Mouse (Mus musculus) activated CD4-positive, CD25-positive, alpha-beta regulatory T cell, adult 4 months (primary cell): ENCODE results near the gene Ncapd2. TPM values are rescaled to one million over a fixed set of nuclear protein-coding genes. Genes with fewer than 3 reads are reported as not detected.
A peak's percentile ranks its signal among the peaks of the same experiment; 100 is the strongest.

Source experiments
- ATAC-seq: one replicate; pipeline ENCODE4 v1.8.0; 2017
- polyA plus RNA-seq, 2 experiments: library from polyadenylated mRNA; unstranded; fragments of 100-300 nt; shearing (Covaris generic); gene quantifications; one replicate each; pipeline ENCODE4 v1.2.1; 2017

The Ncapd2 gene
- polyA plus RNA-seq, 2 experiments from 2014 or later: 33.1 to 61.3 TPM

DNA sequence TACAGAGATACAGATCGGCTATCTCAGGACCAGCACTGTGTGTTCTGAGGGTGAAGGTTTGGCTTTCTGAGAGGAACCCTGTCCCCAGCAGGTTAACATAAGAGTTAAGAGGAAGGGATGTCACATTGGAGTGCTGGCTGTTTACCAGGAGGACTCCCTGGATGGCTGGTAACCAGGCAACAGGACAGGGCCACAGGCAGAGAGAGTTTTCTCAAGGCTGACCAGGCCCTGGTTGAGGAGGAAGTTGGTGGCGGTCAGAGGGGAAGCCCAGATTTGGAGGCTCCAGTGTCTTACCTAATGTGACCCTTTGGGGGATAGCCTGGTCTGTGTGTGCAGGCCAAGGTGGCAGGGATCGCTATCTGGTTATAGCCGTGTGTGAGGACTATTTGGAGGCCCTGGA, 44.7 kb downstream of the Ncapd2 start:
- ATAC-seq: no peak

DNA sequence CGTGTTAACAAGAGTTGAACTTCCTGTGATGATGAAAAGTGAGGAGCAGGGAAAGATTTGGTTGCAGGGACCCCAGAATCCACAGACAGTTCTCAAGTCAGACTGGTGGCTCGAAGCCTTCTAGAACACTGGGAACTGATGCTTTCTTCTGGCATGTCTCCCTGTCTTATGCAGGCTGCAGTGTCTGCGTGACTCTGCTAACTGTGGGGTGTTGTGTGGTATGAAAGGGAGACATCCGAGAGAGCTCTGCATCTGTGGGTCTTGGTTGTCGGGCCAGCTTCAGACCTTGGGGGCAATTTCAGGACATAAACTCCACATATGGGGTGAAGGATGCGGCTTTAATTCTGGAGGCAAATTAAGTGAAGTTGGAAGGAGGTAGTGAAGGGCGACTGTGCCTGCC, 45.4 kb downstream of the Ncapd2 start:
- ATAC-seq: no peak

DNA sequence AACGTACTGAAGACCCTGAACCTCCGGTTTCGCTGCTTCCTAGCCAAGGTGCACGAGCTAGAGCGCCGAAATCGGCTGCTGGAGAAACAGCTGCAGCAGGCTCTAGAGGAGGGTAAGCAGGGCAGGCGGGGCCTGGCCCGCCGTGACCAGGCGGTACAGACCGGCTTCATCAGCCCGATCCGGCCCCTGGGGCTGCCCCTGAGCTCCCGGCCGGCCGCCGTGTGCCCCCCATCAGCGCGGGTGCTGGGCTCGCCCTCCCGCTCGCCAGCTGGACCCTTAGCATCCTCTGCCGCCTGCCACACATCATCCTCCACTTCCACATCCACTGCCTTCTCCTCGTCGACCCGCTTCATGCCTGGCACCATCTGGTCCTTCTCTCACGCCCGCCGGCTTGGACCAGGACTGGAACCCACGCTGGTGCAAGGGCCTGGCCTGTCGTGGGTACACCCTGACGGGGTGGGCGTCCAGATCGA, 46.0 kb downstream of the Ncapd2 start:
- ATAC-seq: no peak

DNA sequence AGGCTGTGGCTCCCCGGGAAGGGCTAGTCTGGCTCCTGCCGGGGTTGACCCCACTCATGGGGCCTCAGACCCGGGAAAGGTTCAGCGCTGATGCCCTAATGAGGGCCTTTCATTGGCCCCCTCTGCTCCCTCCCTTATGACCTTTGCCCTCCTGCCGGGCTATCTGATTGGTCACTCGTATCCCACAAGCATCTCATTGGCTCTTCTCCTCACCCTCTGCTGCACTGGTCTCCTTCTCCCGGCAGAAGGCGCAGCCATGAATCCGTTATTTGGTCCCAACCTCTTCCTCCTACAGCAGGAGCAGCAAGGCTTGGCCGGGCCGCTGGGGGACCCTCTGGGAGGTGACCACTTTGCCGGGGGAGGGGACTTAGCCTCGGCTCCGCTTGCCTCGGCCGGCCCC, 46.5 kb downstream of the Ncapd2 start, which contains the start of gene Iffo1:
TSS of gene Iffo1 (plus strand) at position 241 of the 400 bp plus-strand sequence.
- peak; percentile 100 for ATAC-seq

DNA sequence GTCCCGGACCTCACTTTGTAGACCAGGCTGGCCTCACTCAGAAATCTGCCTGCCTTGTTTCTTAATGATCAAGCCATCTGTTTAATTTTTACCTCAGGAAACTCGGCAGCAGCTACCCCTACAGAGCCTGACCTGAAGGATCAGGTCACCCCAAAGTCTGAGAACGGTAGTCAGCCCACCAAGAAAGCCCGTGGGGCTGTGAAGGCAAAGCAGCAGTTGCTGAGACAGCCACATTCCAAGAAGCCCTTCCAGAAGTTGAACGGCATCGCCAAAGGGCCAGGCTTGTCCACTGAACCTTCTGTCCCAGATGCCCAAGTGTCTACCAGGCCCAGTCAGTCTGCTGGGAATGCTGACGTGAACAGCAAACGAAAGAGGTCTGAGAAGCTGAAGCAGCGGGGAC, 47.6 kb downstream of the Ncapd2 start:
- ATAC-seq: no peak

DNA sequence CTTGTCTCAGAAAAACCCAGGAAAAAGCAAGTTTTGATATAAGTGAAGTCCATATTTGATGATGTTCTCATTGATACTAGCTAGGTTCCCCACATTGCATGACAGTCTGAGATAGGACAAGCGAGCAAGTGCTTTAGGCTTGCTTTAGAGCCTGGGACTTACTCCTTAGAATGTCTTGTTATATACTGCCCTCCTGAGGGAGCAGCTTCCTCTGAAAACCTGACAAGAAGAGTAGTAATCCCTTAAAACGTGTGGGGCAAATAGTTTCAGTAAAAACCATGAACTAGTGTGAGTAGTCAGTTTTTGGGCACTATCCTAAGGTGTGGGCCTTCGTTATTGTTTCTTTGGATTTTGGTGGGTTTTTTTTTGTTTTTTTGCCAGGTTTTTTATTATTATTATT, 48.4 kb downstream of the Ncapd2 start:
- ATAC-seq: no peak

DNA sequence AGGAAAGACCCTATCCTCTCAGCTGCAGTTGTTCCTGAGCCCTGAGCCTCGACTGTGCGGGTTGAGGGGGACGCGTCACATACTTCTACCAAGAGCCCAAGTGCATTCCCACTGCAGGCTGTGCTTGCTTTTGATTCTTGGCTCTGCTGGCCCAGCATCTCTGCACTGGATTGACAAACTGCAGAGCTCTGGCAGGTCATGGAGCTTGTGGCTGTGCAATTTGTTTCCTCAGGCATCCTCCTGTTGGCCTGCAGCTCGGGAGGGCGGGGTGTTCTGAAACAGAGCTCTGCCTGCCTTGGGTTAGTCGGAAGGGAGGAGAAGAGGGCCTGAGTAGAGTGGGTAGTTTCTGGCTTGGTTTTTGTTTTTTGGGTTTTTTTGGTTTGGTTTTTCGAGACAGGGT, 49.1 kb downstream of the Ncapd2 start:
- ATAC-seq: no peak

DNA sequence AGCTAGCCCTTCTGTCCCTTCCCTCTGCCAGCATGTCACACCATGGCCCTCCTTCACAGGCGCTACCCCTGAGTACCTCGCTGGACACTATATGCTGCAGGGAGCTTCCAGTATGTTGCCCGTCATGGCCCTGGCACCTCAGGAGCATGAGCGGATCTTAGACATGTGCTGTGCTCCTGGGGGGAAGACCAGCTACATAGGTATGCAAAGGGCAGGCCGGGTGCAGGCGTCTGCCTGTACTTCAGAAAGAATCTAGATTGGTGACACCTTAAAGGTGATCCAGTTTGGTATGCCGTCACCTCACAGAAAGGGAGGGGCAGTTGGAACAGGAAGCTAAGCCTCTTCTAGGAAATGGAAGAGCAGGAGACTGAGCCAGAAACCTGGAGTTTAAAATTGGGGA, 51.8 kb downstream of the Ncapd2 start:
- ATAC-seq: no peak

DNA sequence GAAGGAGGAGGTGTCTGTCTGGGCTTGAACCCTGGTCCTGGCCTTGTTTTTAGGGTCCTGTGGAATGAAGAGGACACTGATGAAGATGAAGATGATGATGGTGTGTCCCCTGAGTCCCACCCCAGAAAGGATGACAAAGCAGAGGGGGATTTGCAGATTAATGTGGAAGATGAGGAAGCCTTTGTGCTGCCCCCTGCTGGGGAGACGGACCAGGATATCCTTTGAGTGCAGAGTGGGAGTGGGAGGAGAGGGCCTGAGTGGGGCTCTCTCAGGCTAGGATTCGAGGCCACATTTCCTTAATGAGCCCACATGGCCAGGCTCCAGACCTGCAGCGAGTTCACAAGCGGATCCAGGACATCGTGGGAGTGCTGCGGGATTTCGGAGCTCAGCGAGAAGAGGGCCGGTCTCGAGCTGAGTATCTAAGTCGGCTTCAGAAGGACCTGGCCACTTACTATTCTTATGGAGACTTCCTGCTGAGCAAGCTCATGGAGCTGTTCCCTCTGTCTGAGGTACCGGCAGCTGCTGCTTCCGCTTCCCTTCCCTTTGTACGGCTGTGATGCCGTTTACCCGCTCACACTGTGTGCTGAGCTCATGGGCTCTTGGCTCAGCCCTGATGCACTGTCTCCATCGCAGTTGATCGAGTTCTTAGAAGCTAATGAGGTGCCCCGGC, 54.4 kb downstream of the Ncapd2 start:
- no peak for ATAC-seq

DNA sequence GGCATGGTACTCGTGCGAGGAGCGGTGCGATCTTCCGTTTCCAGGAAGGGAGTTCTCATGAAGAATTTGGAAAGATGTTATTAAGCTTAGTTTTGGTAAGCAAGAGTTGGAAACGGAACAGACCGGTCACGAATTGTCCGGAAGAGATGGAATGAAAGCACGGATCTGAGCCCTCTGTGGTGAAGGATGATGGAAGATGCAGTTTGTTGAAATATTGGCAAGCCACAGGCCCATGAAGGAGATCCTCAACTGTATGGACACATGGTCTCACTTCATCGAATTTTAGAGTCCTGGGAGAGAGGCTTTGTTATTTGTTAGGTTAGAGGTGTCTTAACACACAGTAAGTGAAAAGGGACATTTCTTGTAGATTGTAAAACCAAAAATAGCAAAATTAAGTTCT, 59.0 kb downstream of the Ncapd2 start:
- no peak for ATAC-seq

DNA sequence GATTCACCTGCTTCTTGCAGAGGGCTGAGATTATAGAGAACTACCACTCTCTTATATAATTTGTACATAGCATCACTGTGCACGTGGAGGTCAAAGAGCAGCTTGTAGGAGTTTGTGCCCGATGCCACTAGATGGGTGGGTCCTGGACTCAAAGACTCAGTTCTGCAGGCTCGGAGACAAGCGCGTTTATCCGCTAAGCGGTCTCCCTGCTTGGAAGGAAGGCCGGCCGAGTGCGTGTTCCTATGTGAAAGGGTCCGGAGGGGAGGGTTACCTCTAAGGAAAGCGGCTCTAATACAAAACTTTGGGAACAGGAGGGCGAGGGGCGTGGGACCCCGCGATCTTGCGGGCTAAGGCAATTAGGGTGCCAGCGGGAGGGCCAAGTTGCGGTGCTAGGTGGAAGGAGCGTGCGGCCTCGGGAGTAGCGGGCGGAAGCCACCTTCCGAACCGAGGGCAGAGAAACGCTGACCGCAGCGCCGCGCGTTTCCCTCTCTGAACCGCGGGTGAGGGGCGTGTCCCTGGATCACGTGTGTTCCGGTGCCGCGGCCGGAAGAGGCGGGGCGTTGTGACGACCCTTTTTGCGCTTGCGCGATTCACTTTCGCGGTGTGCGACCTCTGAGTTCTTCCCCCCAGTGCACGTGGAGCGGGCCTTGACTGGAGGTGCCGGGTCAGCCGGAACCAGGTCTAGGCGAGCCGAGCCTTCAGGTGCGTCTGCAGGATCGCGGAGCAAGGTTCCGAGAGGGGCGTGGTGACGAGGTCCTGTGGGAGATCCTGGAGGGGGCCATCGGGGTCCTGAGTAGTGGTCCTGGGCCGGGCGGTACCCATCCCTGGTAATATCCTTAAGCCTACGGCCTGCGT, 60.0 kb downstream of the Ncapd2 start, which contains the start of gene Nop2:
TSS of gene Nop2 (plus strand) at position 608 of the 855 bp plus-strand sequence.
- ATAC-seq: peak; percentile 91

DNA sequence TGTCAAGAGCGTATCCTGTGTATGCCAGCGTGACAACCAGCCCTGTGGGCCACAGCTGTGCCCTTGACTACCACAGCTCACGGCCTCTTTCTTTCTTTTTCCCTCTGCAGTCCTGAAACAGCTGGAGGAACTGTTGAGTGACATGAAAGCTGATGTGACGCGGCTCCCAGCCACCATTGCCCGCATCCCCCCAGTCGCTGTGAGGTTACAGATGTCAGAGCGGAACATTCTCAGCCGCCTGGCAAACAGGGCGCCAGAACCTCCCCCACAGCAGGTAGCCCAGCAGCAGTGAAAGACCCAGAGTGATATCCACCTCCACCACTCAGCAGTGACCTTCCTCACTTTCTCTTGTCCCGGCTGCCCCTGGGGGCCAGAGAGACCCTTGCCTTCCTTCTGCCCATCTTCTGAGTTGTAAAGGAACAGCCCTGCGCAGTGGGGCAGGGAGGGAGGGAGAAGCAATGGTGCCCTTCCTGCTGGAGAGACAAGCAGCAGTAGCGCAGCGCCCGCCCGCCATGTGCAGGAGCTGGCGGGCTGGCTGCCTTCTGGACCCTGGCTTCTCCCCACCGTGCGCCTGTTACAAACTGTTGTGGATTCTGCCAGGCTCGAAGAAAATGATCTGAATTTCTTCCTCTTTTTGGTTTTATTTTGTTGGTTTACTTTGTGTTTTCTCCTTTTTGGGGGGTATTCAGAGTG, 61.6 kb downstream of the Ncapd2 start:
- ATAC-seq: no peak

DNA sequence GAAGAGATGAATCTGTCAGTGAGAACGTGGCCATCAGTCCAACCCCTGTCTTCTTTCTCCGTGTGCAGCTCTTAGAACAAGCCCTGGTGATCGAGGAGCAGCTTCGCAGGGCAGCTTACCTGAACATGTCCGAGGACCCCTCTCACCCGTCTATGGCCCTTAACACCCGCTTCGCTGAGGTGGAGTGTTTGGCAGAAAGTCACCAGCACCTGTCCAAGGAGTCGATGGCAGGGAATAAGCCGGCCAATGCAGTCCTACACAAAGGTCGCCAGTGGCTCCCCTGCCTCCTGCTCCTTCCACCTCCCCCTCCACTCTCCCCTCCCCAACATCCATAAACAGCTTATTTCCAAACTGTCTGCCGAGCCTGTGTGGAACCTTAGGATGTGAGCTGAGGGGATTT, 62.8 kb downstream of the Ncapd2 start:
- ATAC-seq: no peak

DNA sequence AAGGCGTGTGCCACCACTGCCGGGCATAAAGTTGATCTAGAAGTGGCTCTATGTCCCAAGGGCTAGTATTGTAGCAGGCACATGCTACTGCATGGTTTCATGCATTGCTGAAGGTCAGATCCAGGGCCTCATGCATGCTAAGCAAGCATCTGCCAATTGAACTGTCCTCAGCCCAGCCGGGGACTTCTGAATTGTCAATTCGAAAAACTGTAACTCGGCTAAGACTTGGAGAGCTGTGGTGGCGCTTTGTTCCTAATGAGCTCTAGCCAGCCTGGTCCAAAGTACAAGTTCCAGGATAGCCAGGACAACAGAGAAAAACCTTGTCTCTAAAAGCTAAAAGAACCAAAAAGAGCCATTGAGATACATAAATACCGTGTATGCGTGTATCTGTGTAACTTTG, 72.1 kb downstream of the Ncapd2 start:
- no peak for ATAC-seq

Other genes with a start within 250 kb of the Ncapd2 start
- gene Cops7a, start 226.2 kb downstream of the Ncapd2 start, polyA plus RNA-seq: 10 to 100 TPM; 45.9 to 51.2 TPM
- gene Pianp, start 195.0 kb downstream of the Ncapd2 start, polyA plus RNA-seq: not detected
- 1 to 10 TPM; 4.3 to 5.2 TPM for gene Zfp384, start 182.6 kb downstream of the Ncapd2 start, polyA plus RNA-seq
- 10 to 100 TPM; 41.5 to 48.1 TPM for gene Ing4, start 151.9 kb downstream of the Ncapd2 start, polyA plus RNA-seq
- 1 to 10 TPM; 8.1 to 9.7 TPM for gene Acrbp, start 142.0 kb downstream of the Ncapd2 start, polyA plus RNA-seq
- gene Lpar5, start 123.8 kb downstream of the Ncapd2 start, polyA plus RNA-seq: 1 to 10 TPM; 8.6 to 9.5 TPM
- gene Chd4, start 95.7 kb downstream of the Ncapd2 start, polyA plus RNA-seq: 10 to 100 TPM; 49.4 to 66.6 TPM
- 10 to 100 TPM; 40.6 to 50.3 TPM for gene Nop2, start 59.8 kb downstream of the Ncapd2 start, polyA plus RNA-seq
- gene Iffo1, start 46.5 kb downstream of the Ncapd2 start, polyA plus RNA-seq: 10 to 100 TPM in 1 of 2 experiments, 1 to 10 TPM in 1; 6.9 to 13.3 TPM
- gene Gapdh, start 25.2 kb downstream of the Ncapd2 start, polyA plus RNA-seq: 100 to 1,000 TPM; 300 to 540 TPM
- 10 to 100 TPM; 85.7 to 89.0 TPM for gene Mrpl51, start 100 bp upstream of the Ncapd2 start, polyA plus RNA-seq
- 10 to 100 TPM; 14.0 to 14.4 TPM for gene Vamp1, start 23.9 kb upstream of the Ncapd2 start, polyA plus RNA-seq
- 10 to 100 TPM; 65.5 to 84.7 TPM for gene Tapbpl, start 40.2 kb upstream of the Ncapd2 start, polyA plus RNA-seq
- gene Cd27, start 45.3 kb upstream of the Ncapd2 start, polyA plus RNA-seq: 100 to 1,000 TPM; 427 to 432 TPM
- 1 to 10 TPM; 1.3 to 1.8 TPM for gene Tuba3a, start 94.3 kb upstream of the Ncapd2 start, polyA plus RNA-seq
- gene Ltbr, start 122.2 kb upstream of the Ncapd2 start, polyA plus RNA-seq: not detected
- not detected for gene Scnn1a, start 129.0 kb upstream of the Ncapd2 start, polyA plus RNA-seq
- gene Tnfrsf1a, start 157.7 kb upstream of the Ncapd2 start, polyA plus RNA-seq: 10 to 100 TPM; 20.2 to 25.5 TPM
- gene Plekhg6, start 189.1 kb upstream of the Ncapd2 start, polyA plus RNA-seq: not detected